In the genomic region with DNA sequence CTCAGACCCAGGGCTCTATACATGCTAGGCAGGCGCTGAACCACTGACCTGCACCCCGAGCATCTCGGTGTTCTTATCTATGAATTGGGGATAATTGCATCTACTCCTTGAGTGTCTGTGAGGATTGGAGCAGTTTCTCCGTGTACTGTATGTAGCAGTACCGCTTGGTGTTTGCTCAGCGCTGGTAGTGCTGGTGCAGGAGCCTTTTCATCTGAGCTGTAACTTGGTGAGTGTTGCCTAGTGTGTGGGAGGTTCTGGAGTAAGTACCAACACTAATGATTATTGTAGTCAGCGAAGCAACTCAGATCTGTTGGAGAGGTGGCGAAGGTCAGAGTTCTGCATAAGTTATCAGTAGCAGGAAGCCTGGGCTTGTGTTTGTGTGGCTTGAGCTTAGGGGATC, we compare ENCODE assay signal across 41 mouse cellular contexts. TPM values are rescaled to one million over a fixed set of nuclear protein-coding genes. Genes with fewer than 3 reads are reported as not detected.
"Had no signal": no experiment of that assay in that cellular context is flagged by ENCODE, and none has a peak within 500 bp of the region (broad histone marks: within the 10 kb centered on the region; RNA-seq: fewer than 3 reads in every experiment).

No protein-coding gene starts in this region.

- H3K27ac ChIP-seq: heart, embryonic 13.5 days; heart, embryonic 15.5 days; hindbrain, embryonic 10.5 days; hindbrain, embryonic 12.5 days; hindbrain, embryonic 13.5 days; hindbrain, embryonic 14.5 days; hindbrain, embryonic 15.5 days; hindbrain, postnatal 0 days; intestine, embryonic 15.5 days; kidney, embryonic 15.5 days; kidney, postnatal 0 days; left cerebral cortex, adult 2 months had no signal

- DNase-seq: heart, postnatal 10 days; heart, postnatal 14 days; heart, postnatal 36 days; heart, postnatal 4 days; kidney, adult 11 months; kidney, adult 18-20 months; kidney, adult 2 months; kidney, adult 8-10 months; kidney, adult 9 months; kidney, postnatal 10 days; kidney, postnatal 14 days; kidney, postnatal 25 days; kidney, postnatal 36 days; kidney, postnatal 4 days; layer of hippocampus, adult 9-11 months; layer of hippocampus, postnatal 36 days had no signal

- H3K4me3 ChIP-seq: heart, embryonic 12.5 days; heart, embryonic 13.5 days; heart, embryonic 15.5 days; hindbrain, embryonic 10.5 days; hindbrain, embryonic 12.5 days; hindbrain, embryonic 13.5 days; hindbrain, embryonic 15.5 days; intestine, embryonic 15.5 days; kidney, embryonic 15.5 days; left cerebral cortex, adult 2 months had no signal

- H3K27me3 ChIP-seq: heart, embryonic 12.5 days; heart, embryonic 13.5 days; heart, embryonic 15.5 days; hindbrain, embryonic 12.5 days; hindbrain, embryonic 13.5 days; hindbrain, embryonic 15.5 days; intestine, embryonic 15.5 days; kidney, embryonic 15.5 days had no signal

- H3K9me3 ChIP-seq: heart, embryonic 12.5 days; heart, embryonic 13.5 days; heart, embryonic 15.5 days; hindbrain, embryonic 10.5 days; hindbrain, embryonic 12.5 days; hindbrain, embryonic 13.5 days; hindbrain, embryonic 15.5 days; intestine, embryonic 15.5 days; kidney, embryonic 15.5 days had no signal

- H3K4me1 ChIP-seq: heart, embryonic 12.5 days; heart, embryonic 13.5 days; heart, embryonic 15.5 days; hindbrain, embryonic 10.5 days; hindbrain, embryonic 12.5 days; hindbrain, embryonic 13.5 days; hindbrain, embryonic 15.5 days; intestine, embryonic 15.5 days; kidney, embryonic 15.5 days had no signal

RNA-seq across cellular contexts. Expression of a gene that starts 12.2 kb away (rescaled TPM):
- total RNA-seq: heart, postnatal 10 days; heart, postnatal 14 days; heart, postnatal 25 days; heart, postnatal 36 days; heart, postnatal 4 days; hematopoietic stem cell, adult 5-6 weeks; hindbrain, postnatal 0 days; layer of hippocampus, adult 18-20 months; layer of hippocampus, postnatal 14 days; layer of hippocampus, postnatal 36 days; left cerebral cortex, adult 18-20 months had no signal
- polyA plus RNA-seq: heart, embryonic 14.5 days; heart, embryonic 15.5 days; heart, embryonic 16.5 days; inflammation-experienced regulatory T-cells, adult 6 months; intestine, embryonic 14.5 days; intestine, embryonic 15.5 days; intestine, embryonic 16.5 days; intestine, postnatal 0 days; kidney, adult 2 months; large intestine, adult 2 months had no signal
